Mouse (Mus musculus): ENCODE measurements around the gene Cd1d1.

DNA sequence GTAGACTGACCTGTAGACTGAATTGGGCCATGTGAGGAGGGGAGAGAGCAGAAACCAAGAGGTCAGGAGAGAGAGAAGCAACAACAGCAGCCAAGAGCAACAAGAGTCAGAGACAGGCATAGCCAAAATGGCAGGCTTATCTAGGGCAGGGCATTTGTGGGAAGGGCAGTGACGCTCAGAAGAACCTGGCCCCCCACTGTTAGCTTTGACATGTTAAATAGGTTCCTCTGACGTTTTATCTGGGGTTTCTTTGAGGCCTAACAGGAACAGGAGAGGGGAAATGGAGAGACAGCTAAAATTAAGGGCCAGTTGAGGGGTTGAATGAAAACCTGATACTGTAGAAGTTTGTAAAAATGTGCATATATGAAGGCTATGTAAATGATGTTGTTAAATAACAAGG is 48.6 kb downstream of the Cd1d1 start:
- TF ChIP-seq CTCF (IDR thresholded peaks at IDR 0.05; ENCODE audit: low read depth) = no peak
- no peak for TF ChIP-seq EP300 (IDR thresholded peaks at IDR 0.05; ENCODE audit: low read depth)
